Mouse (Mus musculus) heart, postnatal 0 days (tissue): ENCODE results near the gene Gm20696.

Experiments
- CTCF ChIP-seq: IDR thresholded peaks from 2 replicates; pipeline ENCODE4 v1.5.1; 2016; ENCODE audit warnings: antibody characterized with exemption, control low read depth, low read depth
- EP300 ChIP-seq: IDR thresholded peaks from 2 replicates; pipeline ENCODE4 v1.6.1; 2016; ENCODE audit warnings: antibody characterized with exemption, low read depth

GRCm38 (mm10) chr6:99388023-99388422 lies 278.6 kb downstream of the Gm20696 start:
- TF ChIP-seq CTCF = no peak
- TF ChIP-seq EP300 = no peak
